Mouse (Mus musculus): Measurements from ENCODE around the gene Ankrd13d.

GRCm38 (mm10) chr19:4270187-4270586 lies 12.8 kb downstream of the Ankrd13d start:
- TF ChIP-seq JUND (conservative IDR thresholded peaks at IDR 0.05; ENCODE audit: low read depth, low read length) (no peak), POLR2A (IDR thresholded peaks at IDR 0.05; ENCODE audit: low read depth, low read length) (no peak; the same call in 1 of the 2 replicates), SIN3A (IDR thresholded peaks at IDR 0.05; ENCODE audit: low read length) (no peak)
